Mouse (Mus musculus) testis, adult 2 months (tissue): Measurements from ENCODE around the gene Golga7b. TPM values are rescaled to one million over a fixed set of nuclear protein-coding genes. Genes with fewer than 3 reads are reported as not detected.
A peak's percentile ranks its signal among the peaks of the same experiment; 100 is the strongest.

Source experiments
- H3K27ac ChIP-seq: fragments of 200-500 bp; 2 replicates; pipeline ENCODE4 v1.5.1; 2012; ENCODE audit warnings: low read depth, low read length; ENCODE audit not compliant: control insufficient read depth, insufficient read depth
- H3K27me3 ChIP-seq: fragments of 200-500 bp; 2 replicates; pipeline ENCODE4 v1.6.1; 2012; ENCODE audit warnings: mild to moderate bottlenecking, low read length, moderate library complexity; ENCODE audit not compliant: control insufficient read depth, insufficient read depth
- H3K36me3 ChIP-seq: fragments of 200-500 bp; 2 replicates; pipeline ENCODE4 v1.6.1; 2012; ENCODE audit warnings: mild to moderate bottlenecking, low read length; ENCODE audit not compliant: control insufficient read depth, insufficient read depth
- H3K4me1 ChIP-seq: fragments of 200-500 bp; 2 replicates; pipeline ENCODE4 v1.6.1; 2012; ENCODE audit warnings: low read length; ENCODE audit not compliant: control insufficient read depth, insufficient read depth
- H3K4me3 ChIP-seq: fragments of 200-500 bp; 2 replicates; pipeline ENCODE4 v1.5.1; 2012; ENCODE audit warnings: low read depth, mild to moderate bottlenecking, low read length, moderate library complexity, mixed read lengths; ENCODE audit not compliant: control insufficient read depth
- CTCF ChIP-seq: fragments of 200-500 bp; IDR thresholded peaks from 2 replicates; pipeline ENCODE4 v1.5.1; 2012; ENCODE audit warnings: low read depth, mild to moderate bottlenecking, inconsistent platforms, low read length, moderate library complexity; ENCODE audit not compliant: control insufficient read depth, insufficient read depth, insufficient replicate concordance
- POLR2A ChIP-seq: fragments of 200-500 bp; IDR thresholded peaks from 2 replicates; pipeline ENCODE4 v1.6.1; 2012; ENCODE audit warnings: low read depth, mild to moderate bottlenecking, inconsistent platforms, low read length, moderate library complexity; ENCODE audit not compliant: control insufficient read depth
- polyA plus RNA-seq: library from polyadenylated mRNA; depleted of rRNA; stranded (reverse); fragments of >200 nt; gene quantifications from 2 replicates; pipeline ENCODE4 v1.2.3, GENCODE M21; 2012

Gene Golga7b
- polyA plus RNA-seq, 1 experiment = 6.7 TPM

- Histone ChIP-seq H3K27ac (no peak overlapping the region), H3K4me3 (no peak overlapping the region), H3K4me1 (no peaks in the 10 kb centered on the region), H3K27me3 (no peaks in the 10 kb centered on the region), H3K36me3 (no peaks in the 10 kb centered on the region)
- TF ChIP-seq CTCF (no peak), POLR2A (no peak)
Observed at GRCm38 (mm10) chr19:42304506-42304905, 57.1 kb downstream of the Golga7b start.

- Histone ChIP-seq H3K27me3 (no peaks in the 10 kb centered on the region), H3K4me3 (no peak overlapping the region), H3K36me3 (no peaks in the 10 kb centered on the region), H3K27ac (no peak overlapping the region), H3K4me1 (no peaks in the 10 kb centered on the region)
- TF ChIP-seq POLR2A (no peak), CTCF (no peak)
Observed at GRCm38 (mm10) chr19:42305746-42306145, 58.4 kb downstream of the Golga7b start.

- no peaks in the 10 kb centered on the region for H3K4me1 ChIP-seq
- H3K27me3 ChIP-seq = no peaks in the 10 kb centered on the region
- TF ChIP-seq POLR2A = no peak
- no peak for TF ChIP-seq CTCF
- no peaks in the 10 kb centered on the region for H3K36me3 ChIP-seq
- no peak overlapping the region for H3K4me3 ChIP-seq
- no peak overlapping the region for H3K27ac ChIP-seq
Observed at GRCm38 (mm10) chr19:42306202-42306601, 58.8 kb downstream of the Golga7b start.

- no peaks in the 10 kb centered on the region for H3K36me3 ChIP-seq
- H3K4me1 ChIP-seq = no peaks in the 10 kb centered on the region
- no peak for TF ChIP-seq CTCF
- TF ChIP-seq POLR2A = no peak
- no peak overlapping the region for H3K4me3 ChIP-seq
- H3K27ac ChIP-seq = no peak overlapping the region
- H3K27me3 ChIP-seq = no peaks in the 10 kb centered on the region
Observed at GRCm38 (mm10) chr19:42307019-42307418, 59.6 kb downstream of the Golga7b start.

- Histone ChIP-seq H3K36me3 (no peaks in the 10 kb centered on the region), H3K27me3 (no peaks in the 10 kb centered on the region)
Observed at GRCm38 (mm10) chr19:42308931-42309330, 61.6 kb downstream of the Golga7b start.

GRCm38 (mm10) chr19:42311332-42311731, 64.0 kb downstream of the Golga7b start:
- H3K27me3 ChIP-seq = no peaks in the 10 kb centered on the region
- no peaks in the 10 kb centered on the region for H3K36me3 ChIP-seq
- no peak overlapping the region for H3K27ac ChIP-seq
- H3K4me1 ChIP-seq = no peaks in the 10 kb centered on the region
- TF ChIP-seq CTCF (no peak), POLR2A (no peak)
- H3K4me3 ChIP-seq = no peak overlapping the region

More at GRCm38 (mm10) chr19:42308931-42309330, 61.6 kb downstream of the Golga7b start:
- Histone ChIP-seq H3K27ac (no peak overlapping the region), H3K4me3 (no peak overlapping the region), H3K4me1 (no peaks in the 10 kb centered on the region)
- TF ChIP-seq CTCF (no peak), POLR2A (no peak)

- Histone ChIP-seq H3K4me3 (no peak overlapping the region), H3K36me3 (no peaks in the 10 kb centered on the region), H3K27me3 (no peaks in the 10 kb centered on the region), H3K27ac (no peak overlapping the region), H3K4me1 (no peaks in the 10 kb centered on the region)
- TF ChIP-seq CTCF (no peak), POLR2A (no peak)
Observed at GRCm38 (mm10) chr19:42312191-42312590, 64.8 kb downstream of the Golga7b start.

- H3K4me3 ChIP-seq = no peak overlapping the region
- no peaks in the 10 kb centered on the region for H3K4me1 ChIP-seq
- no peak overlapping the region for H3K27ac ChIP-seq
- H3K27me3 ChIP-seq = no peaks in the 10 kb centered on the region
- TF ChIP-seq POLR2A (no peak), CTCF (no peak)
- no peaks in the 10 kb centered on the region for H3K36me3 ChIP-seq
Observed at GRCm38 (mm10) chr19:42315070-42315679, 67.8 kb downstream of the Golga7b start.

GRCm38 (mm10) chr19:42315914-42316313, 68.5 kb downstream of the Golga7b start:
- H3K36me3 ChIP-seq = no peaks in the 10 kb centered on the region

More at GRCm38 (mm10) chr19:42315914-42316313, 68.5 kb downstream of the Golga7b start:
- H3K4me3 ChIP-seq = no peak overlapping the region
- no peaks in the 10 kb centered on the region for H3K27me3 ChIP-seq
- TF ChIP-seq CTCF = peak; percentile 73; the same call in 1 of the 2 replicates
- TF ChIP-seq POLR2A = no peak
- H3K27ac ChIP-seq = no peak overlapping the region
- no peaks in the 10 kb centered on the region for H3K4me1 ChIP-seq
